Mouse (Mus musculus): Measurements from ENCODE around the gene Mpp2.

Mpp2 gene

DNA sequence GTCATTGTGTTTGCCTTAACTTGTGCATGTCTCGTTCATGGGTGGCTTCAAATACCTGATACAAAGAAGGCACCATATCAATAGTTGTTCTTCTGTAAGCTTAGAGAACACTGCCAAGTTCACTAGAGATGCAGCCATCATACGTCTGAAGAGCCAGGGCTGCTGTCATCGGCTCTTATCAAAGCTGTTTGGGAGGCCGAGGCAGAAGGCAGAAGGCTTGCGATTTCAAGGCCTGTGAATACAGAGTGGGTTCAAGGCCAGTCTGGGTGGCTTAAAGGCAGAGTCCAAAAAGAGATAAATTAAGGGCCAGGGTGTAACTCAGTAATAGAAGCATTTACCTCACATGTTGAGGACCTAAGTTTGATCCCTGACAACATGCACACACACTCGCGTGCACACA is 52.0 kb downstream of the Mpp2 start:
- no peak for DNase-seq (ENCODE audit: low read depth, low spot score)

DNA sequence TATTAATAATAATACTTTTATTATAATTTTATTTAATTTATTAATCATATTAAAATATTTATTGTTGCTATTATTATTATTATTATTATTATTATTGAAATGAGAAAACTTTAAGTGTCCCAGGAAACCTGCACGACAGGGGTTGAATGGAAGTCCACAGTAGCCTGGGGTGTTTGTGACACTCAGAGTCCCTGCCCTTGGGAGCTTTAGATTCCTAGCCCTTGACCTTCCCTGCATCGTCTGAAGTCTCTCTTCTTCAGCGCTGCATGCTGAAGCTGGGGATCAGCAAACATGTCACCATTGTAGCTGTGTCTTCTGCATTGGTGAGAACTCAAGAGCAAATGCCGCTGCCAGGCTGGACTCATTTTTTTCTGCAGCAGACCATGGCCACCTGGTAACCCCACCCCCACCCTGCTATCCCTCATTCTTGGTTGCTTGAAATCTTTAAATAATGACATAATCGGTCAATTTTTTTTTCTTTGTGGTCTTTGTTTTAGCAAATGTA is 52.8 kb downstream of the Mpp2 start:
- no peak for DNase-seq (ENCODE audit: low read depth, low spot score)

DNA sequence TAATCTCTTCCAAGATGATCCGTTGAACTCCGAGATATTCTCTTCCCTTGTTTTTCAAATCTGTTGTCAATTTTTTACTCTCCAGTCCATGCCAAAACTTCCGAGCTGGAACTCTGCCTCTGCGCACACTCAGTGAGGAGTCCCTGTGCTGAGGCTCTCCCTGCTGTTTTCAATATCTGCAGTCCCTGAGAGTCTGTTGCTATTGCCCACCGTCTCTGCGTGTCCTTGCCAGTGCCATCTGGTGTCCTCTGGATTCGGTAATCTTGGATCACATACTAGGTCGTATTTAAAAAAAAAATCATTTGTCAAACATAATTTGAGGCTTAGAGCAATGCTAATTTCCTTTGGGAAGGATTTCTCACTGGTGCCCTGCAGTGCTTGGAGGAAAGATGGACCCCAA is 53.4 kb downstream of the Mpp2 start:
- no peak for DNase-seq (ENCODE audit: low read depth, low spot score)

DNA sequence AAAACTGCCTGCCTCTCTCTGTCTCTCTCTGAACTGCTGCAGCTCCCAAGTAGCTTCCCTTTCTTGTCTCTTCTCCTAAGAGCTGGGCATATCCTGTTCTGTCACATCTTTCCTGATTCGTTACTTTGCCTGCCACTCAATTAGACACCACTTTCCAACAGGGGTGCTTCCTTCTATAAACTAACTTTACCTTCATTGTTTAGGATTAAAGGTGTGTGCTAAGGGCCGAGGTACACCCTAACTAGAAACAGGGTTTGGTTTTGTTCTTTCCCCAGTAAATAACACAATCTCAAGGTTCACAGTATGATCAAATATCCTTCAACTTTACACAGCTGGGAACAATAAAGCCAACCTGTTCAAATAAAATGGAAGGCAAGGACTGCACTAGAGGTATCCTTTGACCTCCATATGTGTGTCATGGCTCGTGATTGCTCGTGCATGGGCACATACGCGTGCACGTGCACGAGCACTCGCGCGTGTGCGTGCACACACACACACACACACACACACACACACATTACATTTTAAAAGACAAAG is 55.2 kb downstream of the Mpp2 start:
- no peak for DNase-seq (ENCODE audit: low read depth, low spot score)

DNA sequence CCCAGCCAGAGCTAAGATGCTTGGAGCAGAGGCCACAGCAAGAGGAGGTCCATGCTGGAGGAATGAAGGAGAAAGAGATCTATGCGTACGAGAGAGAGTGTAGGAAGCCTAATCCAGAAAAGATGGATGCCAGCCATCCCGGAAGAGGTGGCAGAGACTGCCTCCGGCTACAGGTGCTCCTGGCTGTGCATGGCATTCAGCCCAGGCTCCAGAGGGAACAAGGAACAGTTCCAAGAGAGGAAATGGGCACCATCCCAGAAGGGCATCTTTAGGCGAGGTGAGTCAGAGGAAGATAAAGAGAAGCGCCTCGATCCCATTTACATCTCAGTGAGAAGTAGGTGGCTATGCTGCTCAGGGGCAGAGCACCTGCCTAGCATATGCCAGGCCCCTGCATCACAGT is 57.2 kb downstream of the Mpp2 start:
- DNase-seq (ENCODE audit: low read depth, low spot score) = no peak

DNA sequence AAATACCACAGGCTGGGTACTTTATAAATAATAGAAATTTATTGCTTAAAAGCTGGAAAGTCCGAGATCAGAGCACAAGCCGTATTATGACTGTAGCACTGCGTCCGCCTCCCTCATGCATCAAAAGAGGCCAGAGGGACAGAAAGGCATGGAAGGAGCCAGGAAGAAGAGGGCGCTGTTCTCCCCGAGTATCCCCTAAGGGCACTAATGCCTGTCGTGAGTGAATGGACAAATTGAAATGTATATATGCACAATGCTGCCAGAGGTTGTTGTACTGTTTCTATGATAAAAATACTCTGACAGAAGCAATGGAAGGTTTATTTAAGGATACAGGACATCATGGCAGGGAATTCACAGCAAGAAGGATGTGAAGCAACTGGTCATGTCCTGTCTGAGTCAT is 58.3 kb downstream of the Mpp2 start:
- DNase-seq (ENCODE audit: low read depth, low spot score) = no peak

DNA sequence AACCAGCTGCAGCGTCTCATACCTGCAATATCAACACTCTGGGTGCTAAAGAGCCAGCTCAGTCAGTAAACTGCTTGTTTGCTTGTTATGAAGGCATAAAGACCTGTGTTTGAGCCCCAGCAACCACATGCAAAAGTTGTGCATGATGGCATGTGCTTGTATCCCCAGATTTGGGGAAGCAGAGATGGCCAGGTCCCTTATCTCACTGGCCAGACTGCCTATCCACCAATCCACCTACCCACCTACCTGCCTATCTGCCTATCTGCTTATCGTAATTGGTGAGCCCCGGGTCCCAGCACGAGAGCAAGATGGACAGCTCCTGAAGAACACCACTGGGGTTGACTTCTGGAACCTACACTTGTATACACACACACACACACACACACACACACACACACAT is 59.0 kb downstream of the Mpp2 start:
- DNase-seq (ENCODE audit: low read depth, low spot score) = no peak

DNA sequence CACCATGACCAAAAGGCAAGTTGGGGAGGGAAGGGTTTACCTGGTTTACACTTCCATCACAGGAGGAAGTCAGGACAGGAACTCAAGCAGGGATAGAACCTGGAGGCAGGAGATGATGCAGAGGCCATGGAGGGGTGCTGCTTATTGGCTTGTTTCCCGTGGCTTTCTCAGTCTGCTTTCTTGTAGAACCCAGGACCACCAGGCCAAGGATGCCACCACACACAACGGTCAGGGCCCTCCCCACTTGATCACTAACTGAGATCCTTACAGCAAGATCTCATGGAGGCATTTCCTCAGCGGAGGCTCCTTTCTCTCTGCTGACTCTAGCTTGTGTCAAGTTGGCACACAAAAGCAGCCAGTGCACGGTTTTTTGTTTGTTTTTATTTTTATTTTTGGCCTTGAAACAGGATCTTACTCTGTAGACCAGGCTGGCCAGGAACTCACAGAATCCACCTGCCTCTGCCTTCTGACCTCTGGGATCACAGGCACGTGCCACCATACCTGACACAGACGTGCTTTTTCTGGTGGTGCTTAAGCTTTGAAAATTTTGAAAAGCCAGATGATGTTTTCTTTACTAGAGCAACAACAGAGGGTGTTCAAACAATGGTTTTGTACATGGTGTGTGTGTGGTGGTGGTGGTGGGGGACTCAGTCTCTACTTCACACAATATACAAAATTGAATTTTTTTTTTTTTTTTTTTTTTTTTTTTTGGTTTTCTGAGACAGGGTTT is 60.1 kb downstream of the Mpp2 start, which contains the start of gene Mpp3:
Mpp3 (minus strand) TSS at position 375 of the 730 bp plus-strand sequence.
- peak; percentile 22 for DNase-seq (ENCODE audit: low read depth, low spot score)

DNA sequence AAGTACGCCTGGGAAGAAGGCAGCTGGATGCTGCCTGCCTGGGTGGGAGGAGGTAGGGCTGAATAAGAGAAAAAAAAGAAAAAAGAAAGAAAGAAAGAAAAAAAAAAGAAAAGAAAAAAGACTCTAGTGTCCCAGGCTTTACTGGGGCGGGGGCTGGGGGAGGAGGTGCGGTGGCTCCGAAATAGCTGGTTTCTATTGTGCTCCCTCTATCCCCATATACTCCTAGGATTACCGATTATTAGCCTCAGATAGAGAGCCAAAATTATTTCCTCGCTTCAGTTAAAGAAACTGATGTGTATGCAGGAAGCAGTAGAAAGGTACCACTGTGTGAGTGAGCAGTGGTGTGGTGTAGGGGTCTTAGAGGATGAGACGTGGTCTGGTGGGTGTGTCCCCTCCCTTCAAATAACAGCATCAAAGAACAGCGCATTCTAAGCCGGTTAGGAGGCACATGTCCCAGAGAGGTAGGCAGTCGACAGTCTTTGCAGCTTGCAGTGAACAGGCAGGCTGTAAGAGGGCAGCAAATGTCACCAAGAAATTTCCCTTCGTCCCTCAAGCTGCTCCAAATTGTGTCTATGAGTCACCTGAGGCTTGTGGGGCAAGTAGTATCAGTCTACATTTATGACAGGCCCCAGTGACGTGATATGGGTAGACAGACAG is 60.8 kb downstream of the Mpp2 start:
- DNase-seq (ENCODE audit: low read depth, low spot score) = peak; percentile 22

DNA sequence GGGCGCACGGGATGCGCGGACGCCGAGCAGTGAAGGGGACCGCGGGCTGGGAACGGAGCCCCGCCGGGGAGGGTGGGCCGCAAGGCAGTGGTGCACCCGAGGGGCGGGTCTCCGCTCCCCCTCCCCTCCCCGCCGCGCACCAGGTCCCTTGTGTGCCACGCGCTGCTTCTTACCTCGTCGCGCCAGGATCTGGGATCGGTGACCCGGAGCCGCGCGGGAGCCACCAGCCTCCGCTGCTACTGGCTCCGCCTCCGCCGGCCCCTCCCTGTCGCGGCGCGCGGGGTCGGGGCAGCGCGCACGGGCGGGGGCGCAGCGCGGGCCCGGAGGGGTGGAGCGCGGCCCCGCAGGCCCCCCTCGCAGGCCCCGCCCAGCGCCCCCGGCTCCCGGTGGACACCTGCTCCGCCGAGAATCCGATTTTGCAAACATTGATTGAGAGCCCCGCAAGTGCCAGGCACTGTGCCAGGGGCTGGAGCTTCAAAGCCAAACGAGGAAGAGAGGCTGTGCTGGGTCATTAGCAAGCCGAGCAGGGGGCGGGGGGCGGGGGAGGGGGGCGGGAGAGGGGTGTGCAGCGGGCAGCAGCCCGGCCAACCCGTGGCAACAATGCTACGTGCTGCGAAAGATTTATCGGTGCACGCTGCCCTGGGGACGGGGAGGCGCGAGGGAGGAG is 61.5 kb downstream of the Mpp2 start:
- peak; percentile 32 for DNase-seq (ENCODE audit: low read depth, low spot score)

DNA sequence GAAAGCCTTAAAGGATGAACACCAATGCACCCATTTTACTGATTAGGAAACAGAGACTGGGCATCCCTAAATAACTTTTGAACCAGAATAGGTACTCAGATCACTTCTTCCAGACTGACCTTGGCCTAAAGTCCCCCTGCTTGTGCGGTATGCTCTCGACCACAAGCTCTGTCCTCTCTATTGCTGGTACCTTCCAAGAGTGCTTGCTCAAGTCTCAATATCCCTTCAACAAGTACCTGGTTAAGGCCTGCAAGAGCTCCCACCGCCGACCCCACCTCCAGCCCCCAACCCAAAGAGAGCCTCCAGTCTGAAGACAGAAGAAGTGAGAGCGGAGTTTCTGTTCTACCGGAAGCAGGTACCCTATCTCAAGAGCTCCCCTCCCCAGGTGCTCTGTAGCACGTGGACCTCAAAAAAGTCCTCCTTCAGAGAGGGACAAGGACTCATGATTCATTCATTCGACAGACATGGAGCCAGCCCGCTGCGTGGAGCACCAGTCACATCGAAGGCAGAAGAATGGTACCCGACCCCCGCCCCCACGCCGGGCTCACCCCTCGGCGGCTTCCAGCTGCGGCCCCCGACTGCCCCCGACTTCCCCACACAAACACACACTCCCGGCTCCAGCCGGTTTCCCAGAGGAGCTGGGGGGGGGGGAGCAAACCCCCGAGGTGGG is 62.2 kb downstream of the Mpp2 start:
- DNase-seq (ENCODE audit: low read depth, low spot score) = no peak

DNA sequence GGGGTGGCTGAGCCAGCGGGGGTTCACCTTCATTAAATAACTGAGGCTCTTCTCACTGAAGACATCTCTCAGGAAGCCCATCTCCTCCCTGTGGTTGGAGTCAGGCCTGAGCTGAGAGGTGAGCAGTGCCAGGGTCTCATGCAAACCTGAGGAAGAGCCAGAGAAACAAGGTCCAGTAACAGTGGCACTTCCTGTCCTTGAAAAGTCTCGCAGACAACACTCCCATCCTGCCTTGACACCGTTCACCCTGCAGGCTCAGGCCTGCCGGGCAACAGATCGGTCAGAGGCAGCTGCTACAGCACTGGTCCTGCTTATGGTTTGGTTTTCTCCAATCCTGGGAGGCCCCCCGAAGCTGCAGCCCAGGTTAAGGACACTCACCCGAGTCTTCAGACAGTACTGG is 63.0 kb downstream of the Mpp2 start:
- peak; percentile 16 for DNase-seq (ENCODE audit: low read depth, low spot score)

DNA sequence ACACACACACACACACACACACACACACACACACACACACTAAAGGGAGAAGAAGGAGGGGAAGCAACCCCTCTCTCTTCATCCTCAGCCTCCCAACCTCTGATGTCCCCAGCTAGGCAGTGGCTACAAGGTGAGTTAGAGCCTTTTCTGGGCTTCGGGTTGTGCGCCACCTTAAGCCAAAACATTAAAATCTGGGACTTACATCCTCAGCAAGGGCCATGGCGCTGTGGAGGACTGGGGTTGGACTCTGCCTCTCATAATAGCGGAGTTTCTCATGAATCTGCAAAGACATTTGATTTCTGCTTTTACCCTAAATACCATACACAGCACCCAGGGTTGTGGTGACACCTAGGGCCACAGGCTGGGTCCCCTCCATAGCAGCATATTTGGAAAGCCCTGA is 63.4 kb downstream of the Mpp2 start:
- DNase-seq (ENCODE audit: low read depth, low spot score) = no peak

DNA sequence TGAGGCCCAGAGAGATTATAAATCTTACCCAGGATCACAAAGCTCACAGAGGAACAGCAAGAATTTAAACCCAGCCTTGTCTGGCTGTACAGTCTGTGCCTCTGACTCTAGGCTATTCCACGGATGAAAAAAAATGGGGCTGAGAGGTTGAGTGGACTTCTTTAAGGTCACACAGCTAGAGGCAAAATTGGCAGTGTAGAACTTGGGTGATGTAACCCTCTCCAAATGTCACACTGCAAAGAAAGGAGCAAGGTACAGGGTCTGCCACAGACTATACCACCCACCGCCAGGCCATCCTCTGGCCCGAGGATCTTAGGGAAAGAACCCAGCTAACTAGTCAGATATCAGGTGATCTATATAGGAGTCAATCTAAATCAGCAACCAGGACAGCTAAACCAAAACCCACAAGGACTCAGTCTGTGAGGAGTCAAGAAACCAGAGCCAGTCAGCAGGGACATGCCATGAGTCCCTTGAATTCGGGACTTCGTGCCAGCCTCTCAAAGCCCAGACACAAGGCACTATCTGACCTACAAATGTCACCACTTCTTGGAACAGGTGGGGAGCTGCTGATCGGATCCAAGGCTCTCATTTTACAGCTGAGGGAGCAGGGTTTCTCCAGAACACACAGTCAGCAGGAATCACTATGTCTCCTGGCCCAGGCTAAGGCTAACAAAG is 64.1 kb downstream of the Mpp2 start:
- no peak for DNase-seq (ENCODE audit: low read depth, low spot score)

DNA sequence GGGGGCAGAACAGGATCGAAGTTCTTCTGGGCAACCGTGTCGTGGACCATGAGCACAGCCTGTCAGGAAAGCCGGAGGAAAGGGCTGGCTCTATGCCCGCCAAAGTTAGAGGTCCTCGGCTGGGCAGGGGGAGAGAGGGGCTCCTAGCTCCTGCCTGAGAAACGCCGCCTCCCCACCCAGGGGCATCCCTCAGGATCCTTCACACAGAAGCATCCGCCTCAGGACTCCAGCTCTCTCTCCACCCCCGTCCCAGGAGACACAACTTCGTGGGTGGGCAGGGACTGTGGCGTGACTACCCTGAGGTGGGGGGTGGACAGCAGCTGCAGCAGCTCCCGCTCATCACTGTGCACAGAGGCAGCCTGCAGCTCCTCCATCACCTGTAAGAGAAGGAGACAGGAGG is 64.9 kb downstream of the Mpp2 start:
- no peak for DNase-seq (ENCODE audit: low read depth, low spot score)

DNA sequence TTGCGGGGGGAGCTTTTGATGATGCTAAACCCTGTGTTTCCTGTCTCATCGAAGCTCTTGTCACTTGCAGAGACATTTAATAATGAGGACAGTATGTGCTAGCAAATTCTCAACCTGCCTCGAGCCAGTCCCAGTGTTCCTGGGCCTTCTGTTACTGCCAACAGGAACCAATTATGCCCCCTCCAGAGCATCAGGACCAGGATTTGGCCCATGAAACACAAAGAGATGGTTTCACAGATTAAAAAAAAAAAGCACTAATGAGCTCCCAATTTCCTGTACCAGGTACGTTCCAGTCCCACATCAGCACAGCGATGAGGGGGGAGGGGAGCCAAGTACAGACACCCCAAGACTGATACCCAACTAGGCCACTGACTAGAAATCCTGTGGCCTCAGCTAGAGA is 67.1 kb downstream of the Mpp2 start:
- no peak for DNase-seq (ENCODE audit: low read depth, low spot score)

DNA sequence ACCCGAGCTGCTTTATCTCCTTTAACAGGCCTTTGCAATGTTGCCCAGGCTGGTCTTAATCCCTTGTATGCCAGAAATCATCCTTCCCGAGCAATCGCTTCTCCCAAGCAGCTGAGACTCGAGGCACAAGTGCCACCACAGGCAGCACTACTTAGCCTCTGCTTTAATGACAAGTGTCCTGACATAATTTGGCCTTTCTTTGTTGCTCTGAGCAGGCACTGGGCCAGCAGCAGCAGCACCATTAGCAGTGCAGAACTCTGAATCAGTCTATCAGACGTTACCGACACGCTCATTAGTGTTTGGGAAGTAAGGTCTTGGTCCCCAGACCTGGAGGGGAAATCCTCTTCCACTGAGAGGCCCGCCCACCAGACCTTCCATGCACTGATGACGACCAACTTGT is 68.6 kb downstream of the Mpp2 start:
- no peak for DNase-seq (ENCODE audit: low read depth, low spot score)

DNA sequence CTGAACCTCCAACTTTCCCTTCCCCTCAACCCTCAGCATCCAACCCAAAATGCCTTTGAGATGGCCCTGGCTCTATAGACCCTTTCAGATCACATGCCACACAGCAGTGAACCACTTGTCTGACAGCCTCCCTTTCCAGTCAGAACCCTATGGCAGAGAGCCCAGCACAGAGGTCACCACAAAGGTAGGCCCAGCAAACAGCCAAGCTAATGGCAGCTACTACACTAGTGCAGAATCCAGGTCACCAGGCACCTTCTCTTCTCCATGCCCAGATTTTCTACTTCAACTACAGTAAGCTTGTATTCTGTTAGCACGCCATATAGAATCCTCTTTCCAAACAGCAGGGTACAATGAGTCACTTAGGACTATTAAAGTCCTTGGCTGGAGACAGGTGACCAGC is 72.2 kb downstream of the Mpp2 start:
- no peak for DNase-seq (ENCODE audit: low read depth, low spot score)

DNA sequence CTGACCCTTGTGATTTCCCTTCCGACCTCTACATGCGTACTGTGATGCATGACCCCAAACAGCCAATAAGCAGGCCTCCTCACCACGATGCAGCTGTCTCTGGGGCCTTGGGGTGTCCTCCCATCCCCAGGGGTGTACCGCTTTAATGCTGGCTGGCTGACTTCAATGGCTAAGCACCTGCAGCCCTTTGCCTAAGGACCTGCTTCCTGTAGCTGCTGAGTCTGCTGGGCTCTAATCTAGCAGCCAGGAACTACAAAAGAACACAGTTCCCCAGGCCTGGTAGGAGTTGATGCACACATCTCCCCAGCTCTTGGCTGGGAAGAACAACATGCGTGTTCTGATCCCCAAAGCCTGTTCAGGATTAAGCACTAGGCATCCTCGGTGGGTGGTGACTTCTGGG is 72.8 kb downstream of the Mpp2 start:
- no peak for DNase-seq (ENCODE audit: low read depth, low spot score)

DNA sequence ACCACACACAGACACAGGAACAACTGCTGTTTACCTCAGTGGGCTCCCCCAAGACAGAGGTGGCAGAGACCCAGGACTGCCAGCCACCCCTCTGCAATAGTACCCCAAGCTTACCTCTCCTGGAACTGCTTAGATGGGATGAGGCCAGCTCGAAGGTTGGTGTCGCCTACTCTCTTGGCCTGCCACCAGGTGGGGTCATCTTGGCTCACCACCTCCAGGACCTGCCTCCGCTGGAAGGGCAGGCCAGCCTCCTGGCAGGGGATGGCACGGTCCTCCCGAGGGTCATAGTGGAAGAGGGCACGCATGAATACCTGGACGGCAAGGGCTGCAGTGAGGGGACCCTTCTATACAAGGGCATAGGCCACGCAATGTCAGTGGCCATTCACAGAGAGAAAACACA is 75.1 kb downstream of the Mpp2 start:
- no peak for DNase-seq (ENCODE audit: low read depth, low spot score)

DNA sequence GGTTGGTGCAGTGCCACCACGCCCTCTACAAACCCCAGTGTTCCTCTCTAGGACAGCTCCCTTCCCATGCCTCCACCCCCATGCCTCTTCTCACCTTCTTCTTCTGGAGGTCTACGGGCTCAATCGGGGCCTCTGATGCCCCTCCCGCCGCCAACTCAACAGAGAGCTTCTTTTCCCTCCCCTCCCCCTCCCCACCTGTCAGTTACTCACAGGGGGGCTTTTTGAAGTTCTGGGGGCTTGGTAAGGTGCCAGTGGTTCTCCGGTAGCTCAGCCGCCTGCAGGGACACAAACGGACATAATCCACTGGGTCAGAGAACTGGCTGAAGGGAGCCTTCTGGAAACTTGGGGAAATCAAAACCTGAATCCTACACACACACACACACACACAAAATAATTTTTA is 76.8 kb downstream of the Mpp2 start:
- no peak for DNase-seq (ENCODE audit: low read depth, low spot score)
